Mouse (Mus musculus) brain, embryonic 14.5 days (tissue): ENCODE measurements around the gene Vps37c.

Experiments used
- CTCF ChIP-seq: fragments of 200-500 bp; IDR thresholded peaks from 2 replicates; pipeline ENCODE4 v1.5.1; 2012; ENCODE audit warnings: inconsistent platforms, mild to moderate bottlenecking, moderate library complexity, borderline replicate concordance; ENCODE audit not compliant: insufficient read depth, insufficient read length; ENCODE audit errors: extremely low read depth
- POLR2A ChIP-seq: fragments of 200-500 bp; IDR thresholded peaks from 2 replicates; pipeline ENCODE4 v1.6.1; 2012; ENCODE audit warnings: mild to moderate bottlenecking, inconsistent platforms, borderline replicate concordance; ENCODE audit not compliant: poor library complexity, insufficient read depth, insufficient read length, severe bottlenecking; ENCODE audit errors: extremely low read depth

GRCm38 (mm10) chr19:10671854-10672417 lies 16.6 kb upstream of the Vps37c start:
- TF ChIP-seq CTCF (no peak), POLR2A (no peak)
